13 mouse cellular contexts compared by ENCODE assay signal in genomic region chr14:8139724-8140710, GRCm38 (mm10). TPM values are rescaled to one million over a fixed set of nuclear protein-coding genes. Genes with fewer than 3 reads are reported as not detected.
DNase-seq lines count a peak whose midpoint lies in the region; ATAC-seq lines count a peak whose summit lies in the region.
"Had no signal": no experiment of that assay in that cellular context is flagged by ENCODE, and none has a peak within 500 bp of the region (broad histone marks: within the 10 kb centered on the region; RNA-seq: fewer than 3 reads in every experiment).

No protein-coding gene starts in this region.

- DNase-seq in retina, postnatal 1 day: peak; percentile 6
- DNase-seq in retina, embryonic 14.5 days (ENCODE audit: low spot score): no peak
- DNase-seq in embryonic facial prominence, embryonic 10.5 days (ENCODE audit: low spot score): no peak
- DNase-seq in thymus, postnatal 4 days: peak; percentile 36
- DNase-seq in lung, adult 18-20 months: no peak
- DNase-seq in natural killer cell, adult 2 months (ENCODE audit: low spot score in 2 of 2): no peak
- DNase-seq: kidney, postnatal 4 days; right cerebral cortex, postnatal 14 days had no signal

- 0 out of 2 replicates have a peak, but pooled peaks have one; percentile 58 for ATAC-seq in midbrain, embryonic 13.5 days
- ATAC-seq: CD4-positive, CD25-positive, alpha-beta regulatory T cell, adult 4 months had no signal

- no peaks in the 10 kb centered on the region for H3K9me3 ChIP-seq in embryonic facial prominence, embryonic 10.5 days
- no peaks in the 10 kb centered on the region for H3K9me3 ChIP-seq in midbrain, embryonic 13.5 days
- H3K9me3 ChIP-seq: heart, embryonic 10.5 days; neural tube, embryonic 12.5 days had no signal

- peaks cover 7% of the 10 kb centered on the region for H3K36me3 ChIP-seq in embryonic facial prominence, embryonic 10.5 days (replicated peaks)
- peaks cover 56% of the 10 kb centered on the region for H3K36me3 ChIP-seq in midbrain, embryonic 13.5 days

- peak overlapping the region; percentile 35; the same call in 1 of the 2 replicates for H3K27ac ChIP-seq in embryonic facial prominence, embryonic 10.5 days (replicated peaks)
- 0 out of 2 replicates have a peak overlapping the region, but pooled peaks have one; percentile 6 for H3K27ac ChIP-seq in midbrain, embryonic 13.5 days
- H3K27ac ChIP-seq: heart, embryonic 10.5 days; neural tube, embryonic 12.5 days; stomach, postnatal 0 days had no signal

- no peaks in the 10 kb centered on the region for H3K27me3 ChIP-seq in embryonic facial prominence, embryonic 10.5 days (replicated peaks; ENCODE audit: low read depth, poor library complexity, severe bottlenecking)
- H3K27me3 ChIP-seq in midbrain, embryonic 13.5 days: no peaks in the 10 kb centered on the region
- H3K27me3 ChIP-seq: neural tube, embryonic 12.5 days had no signal

- no peak overlapping the region for H3K4me3 ChIP-seq in embryonic facial prominence, embryonic 10.5 days
- no peak overlapping the region for H3K4me3 ChIP-seq in midbrain, embryonic 13.5 days (replicated peaks)
- H3K4me3 ChIP-seq: heart, embryonic 10.5 days; neural tube, embryonic 12.5 days had no signal

- H3K4me2 ChIP-seq in midbrain, embryonic 13.5 days (replicated peaks): no peak overlapping the region
- H3K4me2 ChIP-seq: neural tube, embryonic 12.5 days had no signal

- peaks cover 7% of the 10 kb centered on the region; the same call in 1 of the 2 replicates for H3K4me1 ChIP-seq in embryonic facial prominence, embryonic 10.5 days
- peaks cover 5% of the 10 kb centered on the region; the same call in 1 of the 2 replicates for H3K4me1 ChIP-seq in midbrain, embryonic 13.5 days (replicated peaks)
- H3K4me1 ChIP-seq: neural tube, embryonic 12.5 days had no signal

- 51% methylated on average over 23 of the region's 23 CpGs for WGBS in embryonic facial prominence, embryonic 10.5 days
- 34% methylated on average over 23 of the region's 23 CpGs for WGBS in midbrain, embryonic 13.5 days

- H3K9ac ChIP-seq in midbrain, embryonic 13.5 days (replicated peaks): no peak overlapping the region
- H3K9ac ChIP-seq: neural tube, embryonic 12.5 days had no signal

RNA-seq across cellular contexts. Expression of gene Pdhb, which starts 32.8 kb away (rescaled TPM):
- 200 and 214 TPM in 2 replicates for polyA plus RNA-seq in embryonic facial prominence, embryonic 10.5 days (2016; fragmentation: Nextera tagmentation; extraction: Ambion mirVana)
- 254 TPM in 2 replicates for polyA plus RNA-seq in midbrain, embryonic 13.5 days (2015; fragmentation: Nextera tagmentation; extraction: Ambion mirVana)

RNA-seq across cellular contexts. Expression of gene Pxk, which starts 42.0 kb away (rescaled TPM):
- polyA plus RNA-seq in embryonic facial prominence, embryonic 10.5 days (2016; fragmentation: Nextera tagmentation; extraction: Ambion mirVana): 17.3 and 17.4 TPM in 2 replicates
- 49.2 and 50.2 TPM in 2 replicates for polyA plus RNA-seq in midbrain, embryonic 13.5 days (2015; fragmentation: Nextera tagmentation; extraction: Ambion mirVana)

RNA-seq across cellular contexts. Expression of gene Rpp14, which starts 59.9 kb away (rescaled TPM):
- polyA plus RNA-seq in embryonic facial prominence, embryonic 10.5 days (2016; fragmentation: Nextera tagmentation; extraction: Ambion mirVana): 57.0 and 61.5 TPM in 2 replicates
- 47.9 and 52.4 TPM in 2 replicates for polyA plus RNA-seq in midbrain, embryonic 13.5 days (2015; fragmentation: Nextera tagmentation; extraction: Ambion mirVana)

Comparison
In these comparisons a context has a peak if more than half of its experiments do, and no peak if none do; other contexts are left out.
1. DNase-seq: peak in retina, postnatal 1 day (single experiment) and thymus, postnatal 4 days (single experiment); none in retina, embryonic 14.5 days (single experiment), embryonic facial prominence, embryonic 10.5 days (single experiment), lung, adult 18-20 months (0 of 2) and natural killer cell, adult 2 months (0 of 2).